Mouse (Mus musculus): ENCODE measurements at regions not wholly inside any gene's neighbourhood (a gene's known extent, or its start where the extent isn't known, plus 50 kb on each side); places are given as distances from the start of the nearest gene placed in this dataset.

- DNase-seq = no peak
Measured at GRCm38 (mm10) chr2:145003509-145003908, 164.0 kb upstream of the Slc24a3 start.

- no peak for DNase-seq
Measured at GRCm38 (mm10) chr2:145010674-145011073, 156.9 kb upstream of the Slc24a3 start.

GRCm38 (mm10) chr2:145011221-145011620 lies 156.3 kb upstream of the Slc24a3 start:
- no peak for DNase-seq

GRCm38 (mm10) chr2:145015951-145016350 lies 151.6 kb upstream of the Slc24a3 start:
- DNase-seq = peak; percentile 54

GRCm38 (mm10) chr2:145016939-145017338 lies 150.6 kb upstream of the Slc24a3 start:
- no peak for DNase-seq

GRCm38 (mm10) chr2:145017625-145018167 lies 149.9 kb upstream of the Slc24a3 start:
- no peak for DNase-seq

- no peak for DNase-seq
Measured at GRCm38 (mm10) chr2:145047743-145048142, 119.8 kb upstream of the Slc24a3 start.

GRCm38 (mm10) chr2:145049655-145050376 lies 117.7 kb upstream of the Slc24a3 start:
- DNase-seq = no peak

- DNase-seq = no peak
Measured at GRCm38 (mm10) chr2:145052405-145052804, 115.1 kb upstream of the Slc24a3 start.

GRCm38 (mm10) chr2:145056219-145056618 lies 111.3 kb upstream of the Slc24a3 start:
- DNase-seq = peak; percentile 16

GRCm38 (mm10) chr2:145056762-145057161 lies 110.8 kb upstream of the Slc24a3 start:
- DNase-seq = no peak

GRCm38 (mm10) chr2:145069931-145070330 lies 97.6 kb upstream of the Slc24a3 start:
- DNase-seq = no peak

- DNase-seq = no peak
Measured at GRCm38 (mm10) chr2:145081926-145082325, 85.6 kb upstream of the Slc24a3 start.

- peak; percentile 9 for DNase-seq
Measured at GRCm38 (mm10) chr2:145084621-145085020, 82.9 kb upstream of the Slc24a3 start.

- DNase-seq = no peak
Measured at GRCm38 (mm10) chr2:145086118-145086517, 81.4 kb upstream of the Slc24a3 start.

- no peak for DNase-seq
Measured at GRCm38 (mm10) chr2:145103295-145103694, 64.3 kb upstream of the Slc24a3 start.

GRCm38 (mm10) chr2:145111615-145112014 lies 55.9 kb upstream of the Slc24a3 start:
- DNase-seq = no peak

GRCm38 (mm10) chr2:145115043-145115442 lies 52.5 kb upstream of the Slc24a3 start:
- no peak for DNase-seq

All from layer of hippocampus, adult 9-11 months (tissue).